Mouse (Mus musculus) layer of hippocampus, adult 8-10 months (tissue): ENCODE data around the gene Klhdc9. TPM values are rescaled to one million over a fixed set of nuclear protein-coding genes. Genes with fewer than 3 reads are reported as not detected.

Experiments
- DNase-seq, 2 experiments: peaks; one replicate each; pipeline ENCODE4 v3.0.0; 2022; ENCODE audit warnings: low spot score in 2 of 2
- total RNA-seq, 4 experiments: library from RNA; stranded (reverse); gene quantifications; 2 replicates each; pipeline ENCODE4 v1.2.4; 2022

Gene Klhdc9
- 10 to 100 TPM in 2 of 4 experiments, 1 to 10 TPM in 2; 5.1 to 11.7 (median 8.2) TPM for total RNA-seq

- peak; percentile 89 to 95 for DNase-seq
Observed at GRCm38 (mm10) chr1:171360656-171361055, at the start of gene Klhdc9. TSS of gene Klhdc9 (minus strand) at chr1:171360798.

GRCm38 (mm10) chr1:171410231-171410630 lies 49.6 kb upstream of the Klhdc9 start:
- no peak for DNase-seq

- no peak for DNase-seq
Observed at GRCm38 (mm10) chr1:171407263-171407662, 46.7 kb upstream of the Klhdc9 start.

- DNase-seq, result no peak
Observed at GRCm38 (mm10) chr1:171402991-171403390, 42.4 kb upstream of the Klhdc9 start.

GRCm38 (mm10) chr1:171401821-171402220 lies 41.2 kb upstream of the Klhdc9 start:
- no peak for DNase-seq

- no peak for DNase-seq
Observed at GRCm38 (mm10) chr1:171390101-171390500, 29.5 kb upstream of the Klhdc9 start.

- DNase-seq, result no peak
Observed at GRCm38 (mm10) chr1:171388376-171389102, 27.9 kb upstream of the Klhdc9 start, which contains the start of gene Arhgap30. TSS of gene Arhgap30 (plus strand) at chr1:171388954.

GRCm38 (mm10) chr1:171387099-171387498 lies 26.5 kb upstream of the Klhdc9 start:
- DNase-seq, result no peak

- no peak for DNase-seq
Observed at GRCm38 (mm10) chr1:171385171-171385570, 24.6 kb upstream of the Klhdc9 start.

GRCm38 (mm10) chr1:171384361-171384760 lies 23.8 kb upstream of the Klhdc9 start:
- DNase-seq, result no peak

- DNase-seq, result no peak
Observed at GRCm38 (mm10) chr1:171382096-171382620, 21.6 kb upstream of the Klhdc9 start.

- peak; percentile 73 to 77 for DNase-seq
Observed at GRCm38 (mm10) chr1:171379935-171380599, 19.5 kb upstream of the Klhdc9 start.

GRCm38 (mm10) chr1:171378298-171378697 lies 17.7 kb upstream of the Klhdc9 start:
- no peak for DNase-seq

GRCm38 (mm10) chr1:171375646-171376097 lies 15.1 kb upstream of the Klhdc9 start:
- no peak for DNase-seq

- no peak for DNase-seq
Observed at GRCm38 (mm10) chr1:171373946-171374345, 13.3 kb upstream of the Klhdc9 start.

GRCm38 (mm10) chr1:171372880-171373279 lies 12.3 kb upstream of the Klhdc9 start:
- DNase-seq, result no peak

GRCm38 (mm10) chr1:171369845-171370556 lies 9.4 kb upstream of the Klhdc9 start, which contains the start of gene Nectin4:
TSS of gene Nectin4 (plus strand) at chr1:171370099.
- no peak for DNase-seq

- no peak for DNase-seq
Observed at GRCm38 (mm10) chr1:171365934-171366333, 5.3 kb upstream of the Klhdc9 start.

GRCm38 (mm10) chr1:171361106-171362103 lies 807 bp upstream of the Klhdc9 start:
- DNase-seq, result peak; percentile 65 to 66

- DNase-seq, result peak in 1 of 2 experiments; percentile 25
Observed at GRCm38 (mm10) chr1:171360253-171360652, 345 bp downstream of the Klhdc9 start.
